Mouse (Mus musculus) G1E-ER4 (cell line): Measurements from ENCODE around the gene Ptch1. TPM values are rescaled to one million over a fixed set of nuclear protein-coding genes. Genes with fewer than 3 reads are reported as not detected.

Experiments
- GATA1 ChIP-seq: IDR thresholded peaks from one replicate; pipeline ENCODE4 v1.8.0; 2012; ENCODE audit warnings: low read length, inconsistent platforms
- polyA plus RNA-seq: library from polyadenylated mRNA; stranded (reverse); fragments of >175 nt; gene quantifications from 2 replicates; pipeline ENCODE4 v1.2.3, GENCODE M21; 2012

The Ptch1 gene
- 45.7 and 54.7 TPM in 2 replicates for polyA plus RNA-seq

DNA sequence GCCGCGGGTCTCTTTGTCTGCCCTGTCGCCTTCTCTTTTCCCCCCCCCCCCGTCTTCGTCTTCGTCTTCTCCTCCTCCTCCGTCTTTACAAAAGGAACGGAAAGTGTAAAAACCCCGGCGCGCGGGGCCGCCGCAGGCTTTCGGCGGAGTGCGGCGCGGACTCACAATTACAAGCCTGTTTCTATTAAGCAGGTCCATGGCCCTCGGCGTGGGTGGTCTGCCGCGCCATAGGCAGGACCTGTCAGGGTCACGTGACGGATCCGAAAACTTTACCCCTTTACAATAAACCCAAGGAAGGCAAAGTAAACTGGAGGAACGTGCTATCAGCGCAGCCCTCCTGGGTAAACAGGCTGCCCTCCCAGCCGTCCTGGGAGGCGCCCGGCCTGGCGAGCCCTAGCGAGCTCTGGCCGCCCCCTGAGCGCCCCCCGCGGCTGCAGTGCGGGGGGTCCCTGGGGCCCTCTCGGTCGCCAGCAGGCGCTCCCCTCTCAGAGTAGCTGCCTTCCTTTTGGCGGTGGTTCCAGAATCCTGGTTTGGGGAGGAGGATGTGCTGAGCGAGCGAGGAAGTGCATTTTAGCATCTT lies at the start of gene Ptch1:
TSS of gene Ptch1 (minus strand) at position 343 of the 580 bp plus-strand sequence.
- TF ChIP-seq GATA1: no peak

DNA sequence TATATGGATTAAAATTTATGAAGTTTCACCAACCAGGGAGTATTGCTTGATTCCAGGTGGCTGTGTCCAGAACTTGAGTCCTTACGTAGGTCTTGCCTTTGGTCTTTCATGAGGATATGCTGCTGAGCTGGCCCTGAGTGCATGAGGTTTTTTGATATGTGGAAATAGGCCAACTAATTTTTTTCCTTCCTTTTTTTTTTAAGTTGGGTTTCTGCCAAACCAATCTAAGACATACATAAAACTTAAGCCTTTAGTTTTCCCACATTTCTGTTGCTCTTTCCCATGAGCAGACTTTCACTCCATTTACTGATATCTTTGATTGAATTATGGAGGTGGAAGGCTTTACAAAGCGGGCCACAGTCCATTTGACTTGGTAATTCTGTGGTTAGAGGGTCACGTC lies 47.9 kb upstream of the Ptch1 start:
- no peak for TF ChIP-seq GATA1

DNA sequence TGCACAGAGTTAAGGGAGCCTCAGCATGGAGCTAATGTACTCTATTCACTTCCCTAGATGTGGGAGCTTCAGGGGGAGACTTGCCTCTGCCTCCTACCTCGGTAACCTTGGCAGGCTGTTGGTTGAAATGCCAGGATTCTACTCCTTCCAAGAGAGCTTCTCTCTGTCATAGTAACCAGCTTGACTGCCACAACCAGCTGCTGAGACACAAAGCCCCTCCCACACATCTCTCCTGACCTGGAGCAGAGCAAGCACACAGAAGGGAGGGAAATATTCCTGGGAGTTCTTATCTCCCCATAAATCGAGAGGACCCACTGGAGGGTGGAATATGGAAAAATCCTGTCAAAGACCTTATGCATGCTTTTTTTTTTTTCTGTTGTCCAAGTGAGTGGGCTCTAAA lies 39.8 kb upstream of the Ptch1 start:
- no peak for TF ChIP-seq GATA1

DNA sequence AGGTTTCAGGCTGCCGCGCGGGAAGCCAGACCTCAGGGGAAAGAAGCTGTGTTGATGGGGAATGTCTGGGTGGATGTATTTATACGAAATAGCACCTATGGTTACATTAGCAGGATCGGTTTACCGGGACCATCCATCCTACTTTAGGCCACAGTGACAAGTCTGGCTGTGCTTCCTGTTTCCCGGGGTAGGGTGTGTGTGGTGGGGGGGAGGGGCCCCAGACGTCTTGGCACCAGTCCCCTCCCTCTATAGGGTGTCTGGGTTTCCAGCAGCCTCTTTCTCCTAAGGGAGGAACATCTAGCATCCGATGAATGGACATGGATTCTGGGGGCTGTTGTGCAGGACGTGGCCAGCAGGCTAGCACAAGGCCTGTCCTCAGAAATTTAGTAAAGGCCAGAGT lies 36.3 kb upstream of the Ptch1 start:
- TF ChIP-seq GATA1: no peak

DNA sequence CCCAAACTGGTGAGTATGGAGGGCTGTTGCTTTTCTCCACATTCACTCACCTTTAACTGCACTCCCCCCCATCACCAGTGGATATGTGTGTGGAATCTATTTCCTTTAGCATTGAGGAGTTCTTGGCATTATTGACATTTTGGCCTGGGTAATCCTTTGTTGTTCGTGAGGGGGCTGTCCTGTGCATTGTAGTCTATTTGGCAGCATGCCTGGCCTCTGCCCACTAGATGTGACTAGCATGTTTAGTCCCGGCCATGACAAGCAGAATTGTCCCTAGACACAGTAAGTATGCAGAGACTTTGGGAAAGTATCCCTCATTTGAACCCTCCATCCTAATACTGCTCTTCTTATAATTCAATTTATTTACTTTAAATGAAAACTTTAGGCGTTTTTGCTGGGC lies 24.2 kb upstream of the Ptch1 start:
- no peak for TF ChIP-seq GATA1

DNA sequence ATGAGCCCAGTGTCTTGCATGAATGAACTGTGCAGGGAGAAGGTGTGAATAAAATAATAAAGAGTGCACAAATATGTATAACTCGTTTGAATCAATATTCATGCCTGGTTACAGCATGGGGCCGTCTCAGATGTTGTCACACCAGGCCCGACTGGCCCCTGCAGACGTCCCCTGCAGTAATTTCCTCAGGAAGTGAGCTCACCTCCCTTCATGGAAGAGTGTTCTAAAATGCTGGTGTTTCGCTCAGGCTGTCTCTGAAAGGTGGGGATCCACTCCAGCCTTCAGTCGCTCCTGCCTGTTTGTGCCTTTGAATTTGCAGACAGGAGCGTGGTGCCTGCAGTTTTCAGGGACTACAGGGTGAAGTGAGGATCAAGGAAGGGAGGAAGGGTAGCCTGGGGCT lies 22.5 kb upstream of the Ptch1 start:
- no peak for TF ChIP-seq GATA1

DNA sequence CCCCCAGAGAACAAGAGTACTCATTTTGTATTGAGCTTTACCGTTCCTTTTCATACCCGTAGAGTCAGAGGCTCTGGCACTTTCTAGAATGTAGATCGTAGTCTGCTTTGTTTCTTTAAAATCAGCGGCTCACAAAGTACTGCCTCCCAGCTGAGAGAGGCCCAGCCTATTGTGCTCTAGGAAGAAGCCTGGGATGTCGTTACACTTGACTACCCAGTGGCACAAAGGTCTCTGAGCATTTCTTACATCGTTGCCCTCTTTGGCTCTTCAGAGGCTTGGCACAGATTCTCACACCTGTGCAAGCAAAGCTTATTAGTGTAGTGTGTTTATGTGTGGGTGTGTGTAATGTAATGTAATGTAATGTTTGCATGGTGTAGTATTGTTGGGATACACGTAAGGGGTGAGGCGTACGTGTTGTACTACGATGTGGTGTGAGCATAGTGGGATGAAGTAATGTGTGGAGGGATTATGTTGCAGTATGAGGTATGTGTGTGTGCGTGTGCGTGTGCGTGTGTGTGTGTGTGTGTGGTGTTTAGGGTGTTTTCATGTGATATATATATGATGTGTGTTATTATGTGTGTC lies 20.2 kb upstream of the Ptch1 start:
- no peak for TF ChIP-seq GATA1

DNA sequence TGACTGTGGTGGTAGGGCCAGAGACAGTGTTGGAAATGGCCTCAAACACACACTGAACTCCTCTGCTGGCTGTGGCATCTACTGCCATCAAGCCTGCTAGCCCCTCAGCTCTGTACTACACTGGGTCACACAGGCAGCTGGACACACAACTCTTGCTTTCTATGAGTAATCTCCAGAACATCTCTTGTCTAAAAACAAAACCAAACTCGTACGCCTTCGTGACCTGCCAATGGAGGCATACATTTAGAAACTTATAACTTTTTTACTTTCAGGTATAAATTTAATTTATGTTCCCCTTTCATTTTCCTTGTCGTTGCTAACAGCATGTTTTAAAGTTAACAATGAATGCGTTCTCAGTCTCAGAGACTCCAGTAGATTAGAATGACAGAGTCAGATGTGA lies 19.4 kb upstream of the Ptch1 start:
- no peak for TF ChIP-seq GATA1

DNA sequence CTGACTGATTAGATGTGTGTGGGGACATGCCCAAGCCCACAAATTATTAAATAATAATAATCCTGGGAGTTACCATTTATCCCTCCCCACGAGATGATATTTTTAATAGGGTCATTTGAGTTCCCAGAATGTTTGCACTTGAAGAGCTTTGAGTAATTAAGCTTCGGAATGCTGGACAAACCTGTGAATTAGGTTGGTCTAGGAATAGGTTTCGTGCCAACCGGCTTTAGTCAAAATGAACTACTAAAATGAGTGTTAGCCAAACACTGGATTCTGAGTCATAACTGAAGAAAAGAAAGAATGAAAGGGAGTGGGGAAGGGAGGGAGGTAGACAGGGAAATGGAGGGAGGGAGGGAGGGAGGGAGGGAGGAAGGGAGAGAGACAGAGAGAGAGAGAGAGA lies 1.2 kb upstream of the Ptch1 start:
- TF ChIP-seq GATA1: no peak

DNA sequence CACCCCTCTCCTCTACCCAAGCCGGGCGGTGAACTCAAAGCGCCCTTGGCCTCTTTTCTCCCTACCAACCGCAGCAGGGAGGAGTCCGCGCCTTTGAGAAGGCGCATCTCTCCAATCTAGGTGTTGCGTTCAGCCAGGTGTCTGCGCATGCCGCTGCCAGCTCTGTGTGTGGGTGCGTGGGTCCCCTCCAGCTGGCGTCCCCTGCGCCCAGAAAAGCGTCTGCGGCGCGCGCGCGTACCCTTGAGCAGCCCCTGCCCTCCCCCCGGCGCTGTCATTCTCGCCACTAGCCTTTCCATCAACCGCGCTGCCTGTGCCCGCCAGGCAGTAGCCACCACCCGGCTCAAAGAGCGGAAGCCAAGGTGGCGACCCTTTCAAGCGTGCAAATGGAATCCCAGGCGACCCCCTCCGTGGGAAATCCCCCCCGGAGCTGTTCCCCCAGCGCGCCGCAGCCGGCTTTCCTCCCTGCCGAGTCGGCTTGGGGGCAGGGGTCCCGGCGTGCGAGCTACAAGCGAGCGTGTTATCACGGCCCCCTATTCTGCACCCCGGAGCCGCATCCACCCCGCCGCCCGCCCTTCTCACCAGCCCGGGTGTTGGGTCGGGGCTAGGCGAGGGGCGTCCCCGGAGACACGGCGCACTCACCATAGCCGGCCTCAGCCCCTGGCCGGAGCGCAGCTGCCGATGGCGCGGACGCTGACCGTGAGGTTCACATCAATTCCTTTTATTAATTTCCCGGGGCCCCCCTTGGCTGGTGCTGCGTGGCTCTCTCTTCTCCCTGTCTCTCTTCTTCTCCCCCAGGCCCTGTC lies 744 bp downstream of the Ptch1 start:
- no peak for TF ChIP-seq GATA1

DNA sequence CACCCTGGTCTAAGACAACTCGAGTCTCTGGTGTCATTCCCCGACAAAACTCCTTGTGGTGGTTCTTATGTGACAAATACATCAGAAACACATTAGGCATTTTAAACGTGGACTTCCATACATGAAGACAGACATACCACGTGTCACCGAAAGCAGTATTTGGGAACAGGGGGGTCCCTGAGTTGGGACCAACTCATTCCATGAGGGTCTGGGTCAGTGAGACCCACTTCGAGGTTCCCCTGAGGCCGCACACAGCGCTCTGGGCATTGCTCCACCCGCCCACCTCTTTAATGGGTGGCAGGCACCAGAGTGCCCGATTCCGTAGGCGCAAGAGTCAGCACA lies 1.3 kb downstream of the Ptch1 start:
- no peak for TF ChIP-seq GATA1

DNA sequence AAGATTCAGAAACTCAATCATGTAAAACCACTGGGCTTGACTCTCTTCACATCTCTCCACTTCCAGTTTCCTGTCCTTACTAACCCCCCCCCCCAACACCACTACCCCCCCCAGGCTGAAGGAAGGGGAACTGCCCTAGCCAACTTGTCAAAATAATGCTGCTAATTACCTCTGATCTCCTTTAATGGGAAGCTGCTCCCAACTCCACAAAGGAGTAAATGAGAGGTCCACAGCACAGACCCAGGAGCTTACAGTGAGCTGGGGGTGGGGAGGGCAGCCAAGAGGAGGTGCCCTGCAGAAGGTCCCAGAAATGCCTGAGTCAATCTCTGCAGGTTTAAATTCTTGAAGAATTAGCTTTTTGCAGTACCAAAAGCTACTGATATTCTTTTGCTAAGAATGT lies 2.9 kb downstream of the Ptch1 start:
- TF ChIP-seq GATA1: no peak

DNA sequence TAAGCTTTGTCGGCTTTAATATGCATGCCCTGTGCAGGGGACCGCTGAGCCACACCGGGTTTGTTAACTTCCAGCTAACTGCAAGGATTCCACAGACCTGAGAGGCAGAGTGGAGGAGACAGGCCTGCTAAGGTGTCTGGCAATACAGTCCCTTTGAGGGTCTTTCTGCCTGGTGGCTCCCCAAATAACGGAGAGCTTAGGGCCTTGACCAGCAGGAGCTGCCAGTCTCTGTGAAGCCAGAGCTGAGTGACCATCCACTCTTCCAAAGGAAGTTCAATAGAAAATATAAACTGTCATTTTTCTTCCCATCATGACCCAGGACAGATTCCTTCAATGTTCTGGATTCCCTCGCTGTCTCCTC lies 4.0 kb downstream of the Ptch1 start:
- no peak for TF ChIP-seq GATA1

DNA sequence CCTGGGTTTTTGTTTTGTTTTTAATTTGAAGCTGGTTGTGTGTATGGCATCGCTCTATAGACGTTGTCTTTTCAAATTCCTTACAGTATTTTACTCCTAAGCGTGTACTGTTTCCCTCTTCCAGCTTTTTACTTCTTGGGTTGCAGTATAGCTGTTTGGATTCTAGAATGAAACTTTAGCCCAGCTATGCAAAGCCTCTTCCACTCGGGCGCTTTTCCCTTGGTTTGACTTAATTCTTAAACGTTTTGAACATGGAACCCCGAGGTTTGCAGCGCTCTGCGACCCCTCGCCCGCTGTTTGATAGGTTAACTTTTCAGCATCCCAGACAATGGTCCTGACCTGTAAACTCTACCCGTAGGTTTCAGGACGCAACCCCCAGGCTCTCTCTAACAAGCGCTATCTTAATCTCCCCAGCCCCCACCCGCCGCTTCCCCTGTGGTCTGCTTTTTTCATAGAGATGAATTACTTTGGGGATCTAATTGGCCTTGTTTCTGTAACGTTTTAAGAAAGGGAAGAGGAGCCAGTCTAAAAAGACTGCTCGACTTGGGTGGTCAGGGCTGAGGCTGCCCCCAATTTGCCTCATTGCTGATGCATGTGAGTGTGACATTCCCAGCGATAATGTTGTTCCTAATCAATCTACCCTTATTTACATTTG lies 4.5 kb downstream of the Ptch1 start:
- TF ChIP-seq GATA1: no peak

DNA sequence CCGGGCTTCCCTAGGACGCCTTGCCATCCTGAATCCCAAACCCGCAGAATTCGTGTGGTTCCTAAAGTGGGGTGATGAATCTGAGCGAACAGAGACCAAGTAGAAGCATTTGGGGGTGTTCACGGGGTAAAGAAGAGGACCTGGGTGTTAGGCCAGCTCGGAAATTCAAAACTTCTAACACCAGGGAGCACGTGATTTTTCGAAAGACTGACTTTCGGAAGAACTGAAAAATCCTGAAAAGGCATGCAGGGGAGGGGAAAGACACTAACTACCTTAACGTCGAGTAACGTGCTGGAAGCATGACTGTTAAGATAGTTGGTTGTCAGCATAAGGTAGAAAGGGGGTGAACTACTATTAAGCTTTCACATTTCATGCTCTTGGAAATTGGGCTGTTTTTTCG lies 5.1 kb downstream of the Ptch1 start:
- no peak for TF ChIP-seq GATA1

DNA sequence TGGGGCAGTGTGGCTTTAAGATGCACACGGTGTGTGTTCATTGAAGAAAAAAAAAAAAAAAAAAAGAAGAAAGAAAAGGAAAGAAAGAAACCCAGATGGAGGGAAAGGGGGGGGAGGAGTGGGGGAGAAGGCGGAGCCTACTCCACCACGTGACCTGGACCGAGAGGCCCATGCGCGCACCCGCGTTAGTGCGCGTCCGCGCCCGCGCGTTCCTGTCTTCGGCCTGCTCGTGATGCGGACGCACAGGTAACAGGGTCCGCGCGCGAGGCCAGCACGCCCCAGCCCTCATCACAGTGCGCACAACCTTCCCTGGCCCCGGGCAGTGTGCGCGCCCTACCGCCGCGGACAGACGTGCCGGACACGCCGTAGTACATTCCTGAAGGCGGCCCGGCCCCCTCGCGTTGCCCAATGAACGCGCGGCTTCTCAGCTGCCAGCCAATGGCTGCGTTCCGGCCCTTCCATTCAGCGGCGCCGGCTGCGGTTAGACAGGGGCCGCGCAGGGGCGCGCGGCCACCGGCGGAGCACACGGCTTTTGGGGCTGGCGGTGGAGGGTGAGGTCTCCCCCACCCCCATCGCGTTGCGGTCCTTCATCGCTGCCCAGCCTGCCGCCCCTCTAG lies 5.6 kb downstream of the Ptch1 start:
- TF ChIP-seq GATA1: no peak
